Mouse (Mus musculus): ENCODE measurements around the gene Ube2j1. TPM values are rescaled to one million over a fixed set of nuclear protein-coding genes. Genes with fewer than 3 reads are reported as not detected.

Ube2j1 gene
- polyA plus RNA-seq, 1 experiment from 2014 or later, result 30.6 TPM

DNA sequence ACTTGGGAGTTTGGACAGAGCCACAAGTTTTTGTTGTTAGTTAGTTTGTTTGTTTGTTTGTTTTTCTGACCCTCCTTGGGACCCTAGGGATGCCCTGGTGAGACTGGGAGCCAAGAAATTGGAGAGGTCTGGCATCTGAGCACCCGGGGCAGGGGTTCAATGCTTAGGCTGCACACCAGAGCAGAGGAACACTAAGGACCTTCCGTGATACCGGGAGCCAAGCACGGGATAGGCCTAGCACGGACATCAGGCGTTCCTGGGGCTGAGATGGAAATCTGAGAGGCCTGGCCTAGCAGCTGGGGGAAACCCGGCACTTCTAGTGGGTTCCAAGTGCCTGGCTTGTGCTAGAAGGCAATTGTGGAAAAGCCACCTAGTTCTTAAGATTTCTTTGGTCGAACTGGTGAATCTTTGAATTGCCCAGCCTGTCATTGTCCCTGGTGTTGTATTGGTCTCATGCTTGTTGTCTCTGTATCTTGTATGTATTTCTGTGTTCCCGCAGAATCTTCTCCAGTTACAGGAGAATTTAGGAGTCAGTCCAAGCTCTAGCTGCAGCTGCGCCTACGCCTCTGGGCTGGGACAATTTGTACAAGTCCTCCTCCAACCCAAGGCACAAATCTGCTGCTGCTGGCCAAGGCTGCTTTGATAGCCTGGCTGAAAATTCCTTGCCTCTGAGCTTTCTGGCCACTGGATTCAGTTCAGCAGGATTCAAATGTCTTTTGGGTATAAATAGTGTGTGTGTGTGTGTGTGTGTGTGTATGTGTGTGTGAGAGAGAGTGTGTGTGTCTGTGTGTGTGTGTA is 26.9 kb downstream of the Ube2j1 start:
- Histone ChIP-seq H3K27ac (ENCODE audit: poor library complexity, severe bottlenecking) (no peak overlapping the region), H3K36me3 (no peaks in the 10 kb centered on the region), H3K4me1 (replicated peaks) (peaks cover 9% of the 10 kb centered on the region; the same call in 1 of the 2 replicates), H3K9ac (no peak overlapping the region), H3K4me2 (no peak overlapping the region), H3K27me3 (replicated peaks) (no peaks in the 10 kb centered on the region; the same call in 1 of the 2 replicates), H3K4me3 (no peak overlapping the region), H3K9me3 (replicated peaks) (no peaks in the 10 kb centered on the region)
- no peak for ATAC-seq (ENCODE audit: insufficient number of reproducible peaks, low FRiP score)
- 55% methylated on average over 11 of the region's 11 CpGs for WGBS

DNA sequence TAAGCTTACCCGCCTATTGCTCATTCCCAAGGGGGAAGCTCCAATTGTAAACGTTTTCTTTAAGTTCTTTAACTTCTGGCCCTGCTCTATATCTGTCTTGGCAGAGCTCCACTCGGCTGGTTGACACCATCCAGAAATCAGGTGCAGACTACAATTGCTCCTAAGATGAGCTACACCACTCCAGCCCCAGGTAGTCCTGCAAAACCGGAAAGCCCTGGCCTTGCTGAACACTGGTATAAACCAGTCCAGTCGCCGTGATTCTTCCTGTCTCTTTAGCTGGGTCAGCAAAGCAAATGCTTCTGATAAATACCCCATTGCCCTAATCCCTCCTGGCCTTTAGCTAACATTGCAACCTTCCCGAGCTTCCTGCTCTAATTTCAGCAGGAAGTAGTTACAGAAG is 29.9 kb downstream of the Ube2j1 start:
- Histone ChIP-seq H3K27me3 (replicated peaks) (no peaks in the 10 kb centered on the region; the same call in 1 of the 2 replicates), H3K4me2 (no peak overlapping the region)

DNA sequence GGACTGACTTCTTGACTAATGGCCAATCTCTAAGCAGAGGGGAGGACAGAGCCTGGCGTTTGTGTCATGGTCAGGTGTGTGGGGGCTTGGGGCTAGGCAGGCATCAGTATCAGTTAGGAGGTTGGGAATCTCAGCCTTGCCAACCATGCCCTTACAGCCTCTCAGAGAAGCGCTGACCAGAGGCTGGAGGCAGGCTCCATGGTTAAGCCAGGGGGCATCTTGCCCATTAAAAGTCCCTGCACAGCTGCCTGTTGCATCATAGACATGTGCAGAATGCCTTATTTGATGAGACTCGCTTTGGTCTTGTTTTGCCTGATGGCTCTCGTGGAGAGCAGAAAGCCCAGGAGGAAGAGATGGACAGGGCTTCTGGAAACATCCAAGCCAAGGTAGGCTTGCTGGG is 31.8 kb downstream of the Ube2j1 start, which contains the start of gene Gabrr2:
Gabrr2 (plus strand) TSS at position 19 of the 400 bp plus-strand sequence.
- Histone ChIP-seq H3K9ac (no peak within 1 kb of the TSS), H3K4me1 (replicated peaks) (peaks cover 18% of the 10 kb centered on the region), H3K27me3 (replicated peaks) (no peaks in the 10 kb centered on the region; the same call in 1 of the 2 replicates), H3K4me3 (no peak within 1 kb of the TSS), H3K36me3 (no peaks in the 10 kb centered on the region), H3K4me2 (no peak within 1 kb of the TSS), H3K9me3 (replicated peaks) (no peaks in the 10 kb centered on the region), H3K27ac (ENCODE audit: poor library complexity, severe bottlenecking) (no peak within 1 kb of the TSS)
- no peak for ATAC-seq (ENCODE audit: insufficient number of reproducible peaks, low FRiP score)
- WGBS, result 76% methylated on average over 4 of the region's 4 CpGs

More for the DNA sequence above, 29.9 kb downstream of the Ube2j1 start:
- Histone ChIP-seq H3K4me1 (replicated peaks) (peaks cover 14% of the 10 kb centered on the region), H3K36me3 (no peaks in the 10 kb centered on the region), H3K9me3 (replicated peaks) (no peaks in the 10 kb centered on the region), H3K4me3 (no peak overlapping the region), H3K9ac (no peak overlapping the region), H3K27ac (ENCODE audit: poor library complexity, severe bottlenecking) (no peak overlapping the region)
- no peak for ATAC-seq (ENCODE audit: insufficient number of reproducible peaks, low FRiP score)
- WGBS, result 33% methylated on average over 7 of the region's 7 CpGs

DNA sequence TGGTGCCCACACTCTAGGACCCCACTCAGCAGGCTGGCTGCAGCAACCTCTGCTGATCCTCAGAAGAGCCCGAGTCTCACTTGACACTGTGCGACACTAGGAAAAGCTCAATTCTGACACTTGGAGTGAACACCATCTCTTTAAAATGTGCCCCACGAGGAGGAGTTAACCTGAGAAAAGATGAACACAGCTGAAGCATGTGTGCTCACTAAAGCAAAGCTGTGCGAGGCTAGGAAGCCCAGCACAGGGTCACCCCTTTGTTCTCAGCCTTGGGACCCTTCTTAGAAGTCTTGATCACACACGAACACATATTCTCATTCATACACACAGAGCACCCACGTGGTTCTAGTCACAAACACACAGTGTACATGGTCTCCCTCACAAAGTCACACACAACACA is 33.8 kb downstream of the Ube2j1 start:
- WGBS, result 73% methylated on average over 6 of the region's 6 CpGs
- no peak for ATAC-seq (ENCODE audit: insufficient number of reproducible peaks, low FRiP score)
- H3K27me3 ChIP-seq (replicated peaks), result no peaks in the 10 kb centered on the region; the same call in 1 of the 2 replicates

DNA sequence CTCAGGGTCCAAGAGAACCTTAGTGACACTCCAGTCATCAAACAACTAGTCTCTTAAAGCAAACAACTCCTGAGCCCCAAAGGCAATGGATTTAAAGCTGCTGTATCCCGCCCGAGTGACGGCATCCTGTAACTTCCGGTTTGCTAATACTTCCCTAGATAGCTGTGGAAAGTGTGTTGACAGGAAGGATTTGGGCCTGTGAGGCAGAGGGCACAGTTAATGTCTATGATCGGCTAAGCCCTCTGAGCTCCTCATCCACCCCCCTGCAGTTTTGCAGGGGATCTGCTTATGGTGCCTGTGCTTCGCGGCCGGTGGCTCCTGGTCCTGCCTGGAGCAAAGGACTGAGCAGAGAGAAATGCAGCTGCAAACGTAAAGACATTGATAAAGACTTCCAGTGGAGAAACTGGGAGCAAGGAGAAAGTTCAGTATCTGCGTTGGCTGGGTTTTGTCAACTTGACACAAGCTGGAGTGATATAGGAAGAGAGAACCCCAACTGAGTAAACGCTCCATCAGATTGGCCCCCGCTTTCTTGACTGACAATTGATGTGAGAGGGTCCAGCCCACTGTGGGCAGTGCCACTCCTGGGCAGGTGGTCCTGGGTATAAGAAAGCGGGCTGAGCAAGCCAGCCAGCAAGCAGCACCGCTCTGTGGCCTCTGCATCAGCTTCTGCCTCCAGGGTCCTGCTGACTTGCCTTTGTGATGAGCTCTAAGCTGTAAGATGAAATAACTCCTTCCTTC is 35.2 kb downstream of the Ube2j1 start:
- Histone ChIP-seq H3K4me3 (peak overlapping the region; percentile 23), H3K9me3 (replicated peaks) (no peaks in the 10 kb centered on the region), H3K4me1 (replicated peaks) (peaks cover 12% of the 10 kb centered on the region), H3K4me2 (peak overlapping the region; percentile 63), H3K9ac (0 out of 2 replicates have a peak overlapping the region, but pooled peaks have one; percentile 32), H3K27ac (ENCODE audit: poor library complexity, severe bottlenecking) (no peak overlapping the region), H3K36me3 (no peaks in the 10 kb centered on the region), H3K27me3 (replicated peaks) (no peaks in the 10 kb centered on the region; the same call in 1 of the 2 replicates)
- 19% methylated on average over 14 of the region's 14 CpGs for WGBS
- ATAC-seq (ENCODE audit: insufficient number of reproducible peaks, low FRiP score), result peak; percentile 38

More for the DNA sequence above, 33.8 kb downstream of the Ube2j1 start:
- Histone ChIP-seq H3K27ac (ENCODE audit: poor library complexity, severe bottlenecking) (no peak overlapping the region), H3K9me3 (replicated peaks) (no peaks in the 10 kb centered on the region), H3K4me1 (replicated peaks) (peaks cover 18% of the 10 kb centered on the region), H3K4me3 (no peak overlapping the region), H3K36me3 (no peaks in the 10 kb centered on the region), H3K9ac (no peak overlapping the region), H3K4me2 (no peak overlapping the region)

DNA sequence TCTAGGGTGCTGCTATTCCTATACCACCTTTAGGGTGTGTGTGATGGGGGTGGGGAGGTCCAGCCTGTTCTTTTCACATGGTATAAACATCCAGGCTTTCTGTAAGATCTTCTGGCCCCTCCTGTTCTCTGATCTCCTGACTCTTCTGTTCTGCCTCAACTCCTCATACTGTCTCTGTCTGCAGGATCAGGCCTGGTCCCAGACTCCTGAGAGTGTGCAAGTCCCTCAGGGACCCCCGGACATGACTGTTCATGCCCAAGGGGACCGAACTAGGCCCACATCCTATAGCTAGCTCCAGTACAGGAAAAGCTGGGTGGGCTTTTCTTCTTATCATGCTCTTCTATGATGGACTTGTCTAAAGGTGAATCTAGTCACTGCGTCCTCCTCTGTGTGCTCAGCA is 36.1 kb downstream of the Ube2j1 start:
- no peak overlapping the region for H3K4me3 ChIP-seq
- no peaks in the 10 kb centered on the region; the same call in 1 of the 2 replicates for H3K27me3 ChIP-seq (replicated peaks)
- no peak overlapping the region for H3K27ac ChIP-seq (ENCODE audit: poor library complexity, severe bottlenecking)
- H3K9ac ChIP-seq, result no peak overlapping the region
- no peak overlapping the region for H3K4me2 ChIP-seq
- no peaks in the 10 kb centered on the region for H3K36me3 ChIP-seq
- H3K4me1 ChIP-seq (replicated peaks), result peaks cover 13% of the 10 kb centered on the region
- WGBS, result 88% methylated on average over 3 of the region's 3 CpGs
- ATAC-seq (ENCODE audit: insufficient number of reproducible peaks, low FRiP score), result no peak
- no peaks in the 10 kb centered on the region for H3K9me3 ChIP-seq (replicated peaks)

DNA sequence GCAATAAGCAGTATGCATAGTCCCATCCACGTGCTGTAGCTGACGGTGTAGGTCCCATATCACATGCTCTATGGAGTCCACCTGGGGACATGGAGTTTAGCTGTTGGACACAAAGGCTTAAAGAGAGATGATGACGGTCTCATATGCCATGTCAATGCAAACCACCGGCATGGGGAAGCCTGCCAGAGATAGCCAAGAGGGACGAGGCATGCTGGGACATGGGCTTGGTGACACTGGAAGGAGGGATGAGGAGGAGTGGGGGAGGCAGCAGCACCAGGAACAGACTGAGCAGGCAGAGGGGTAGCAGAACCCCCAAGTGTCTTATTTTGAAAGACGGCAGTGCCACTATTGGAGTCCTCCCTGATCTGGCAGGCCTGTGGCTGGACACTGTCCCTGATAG is 36.6 kb downstream of the Ube2j1 start:
- ATAC-seq (ENCODE audit: insufficient number of reproducible peaks, low FRiP score), result no peak
- WGBS, result 80% methylated on average over 6 of the region's 6 CpGs

DNA sequence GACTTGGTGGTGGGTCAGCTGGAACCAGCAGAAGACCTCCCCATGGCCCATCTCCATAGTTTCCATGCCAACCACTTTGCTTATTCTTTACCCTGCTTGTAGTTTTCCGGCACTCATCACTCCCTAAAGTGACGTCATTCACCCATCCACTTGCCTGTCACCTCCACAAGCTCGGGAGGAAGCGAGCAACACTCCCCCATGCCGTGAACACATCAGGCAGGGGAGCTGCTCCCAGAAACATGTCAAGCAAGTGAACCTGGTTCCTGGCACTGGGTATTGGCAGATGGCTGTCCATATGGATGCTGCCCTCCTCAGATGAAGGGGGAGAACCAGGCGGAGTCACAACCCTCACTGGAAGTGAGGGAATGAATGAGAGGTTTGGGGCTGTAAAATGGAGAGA is 37.7 kb downstream of the Ube2j1 start:
- H3K27ac ChIP-seq (ENCODE audit: poor library complexity, severe bottlenecking), result no peak overlapping the region
- no peak overlapping the region for H3K9ac ChIP-seq
- H3K9me3 ChIP-seq (replicated peaks), result no peaks in the 10 kb centered on the region
- no peak for ATAC-seq (ENCODE audit: insufficient number of reproducible peaks, low FRiP score)
- H3K27me3 ChIP-seq (replicated peaks), result no peaks in the 10 kb centered on the region
- 49% methylated on average over 6 of the region's 6 CpGs for WGBS
- H3K4me3 ChIP-seq, result no peak overlapping the region
- no peaks in the 10 kb centered on the region for H3K36me3 ChIP-seq
- no peak overlapping the region for H3K4me2 ChIP-seq
- peaks cover 20% of the 10 kb centered on the region for H3K4me1 ChIP-seq (replicated peaks)

More for the DNA sequence above, 36.6 kb downstream of the Ube2j1 start:
- H3K9ac ChIP-seq, result no peak overlapping the region
- H3K36me3 ChIP-seq, result no peaks in the 10 kb centered on the region
- no peak overlapping the region for H3K27ac ChIP-seq (ENCODE audit: poor library complexity, severe bottlenecking)
- no peak overlapping the region for H3K4me3 ChIP-seq
- H3K4me2 ChIP-seq, result no peak overlapping the region
- H3K27me3 ChIP-seq (replicated peaks), result no peaks in the 10 kb centered on the region; the same call in 1 of the 2 replicates
- peaks cover 18% of the 10 kb centered on the region for H3K4me1 ChIP-seq (replicated peaks)
- H3K9me3 ChIP-seq (replicated peaks), result no peaks in the 10 kb centered on the region

DNA sequence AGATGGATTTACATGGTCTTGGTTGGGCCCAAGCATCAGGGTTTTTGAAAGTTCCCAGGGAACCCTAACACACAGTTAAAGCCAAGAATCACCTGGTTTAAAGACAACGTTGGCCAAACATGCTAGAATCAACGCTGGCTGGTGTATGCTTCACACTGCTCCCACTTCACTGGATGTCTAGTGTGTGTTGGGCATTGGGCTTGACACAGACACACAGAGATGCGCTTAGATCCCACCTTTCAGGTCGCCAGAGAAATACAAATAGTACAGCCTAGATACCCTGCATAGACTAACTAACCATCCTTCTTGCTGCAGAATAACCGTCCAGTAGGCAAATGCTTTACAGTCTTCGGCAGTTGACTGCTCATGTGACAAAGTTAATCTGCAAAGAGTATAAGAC is 39.1 kb downstream of the Ube2j1 start:
- Histone ChIP-seq H3K9ac (no peak overlapping the region), H3K4me3 (no peak overlapping the region)
- WGBS, result 88% methylated on average over 6 of the region's 6 CpGs

DNA sequence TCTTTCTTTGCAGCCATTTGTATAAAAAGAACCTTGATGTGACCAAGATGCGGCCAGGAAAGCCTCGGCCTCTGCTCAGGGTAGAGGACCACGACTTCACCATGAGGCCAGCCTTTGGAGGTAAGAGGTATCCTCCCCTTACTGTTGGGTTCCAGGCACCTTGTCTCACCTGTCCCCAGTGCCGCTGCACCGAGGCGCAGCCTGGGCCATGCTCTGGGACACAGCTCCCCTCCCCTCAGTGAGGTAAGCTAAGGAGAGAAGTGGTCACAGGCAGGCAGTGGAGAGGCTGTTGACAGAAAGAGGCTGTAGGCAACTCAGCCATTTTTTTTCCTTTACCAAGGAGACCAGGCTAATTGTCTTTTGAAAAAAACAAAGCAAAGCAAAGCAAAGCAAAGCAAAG is 40.1 kb downstream of the Ube2j1 start:
- Histone ChIP-seq H3K27ac (ENCODE audit: poor library complexity, severe bottlenecking) (no peak overlapping the region), H3K4me2 (no peak overlapping the region), H3K4me3 (no peak overlapping the region), H3K9me3 (replicated peaks) (no peaks in the 10 kb centered on the region), H3K4me1 (replicated peaks) (peaks cover 14% of the 10 kb centered on the region), H3K27me3 (replicated peaks) (no peaks in the 10 kb centered on the region), H3K36me3 (no peaks in the 10 kb centered on the region), H3K9ac (no peak overlapping the region)
- ATAC-seq (ENCODE audit: insufficient number of reproducible peaks, low FRiP score), result no peak
- WGBS, result 73% methylated on average over 6 of the region's 6 CpGs

More for the DNA sequence above, 39.1 kb downstream of the Ube2j1 start:
- Histone ChIP-seq H3K27me3 (replicated peaks) (no peaks in the 10 kb centered on the region), H3K9me3 (replicated peaks) (no peaks in the 10 kb centered on the region), H3K4me2 (no peak overlapping the region), H3K27ac (ENCODE audit: poor library complexity, severe bottlenecking) (no peak overlapping the region), H3K4me1 (replicated peaks) (peaks cover 20% of the 10 kb centered on the region), H3K36me3 (no peaks in the 10 kb centered on the region)
- ATAC-seq (ENCODE audit: insufficient number of reproducible peaks, low FRiP score), result no peak

DNA sequence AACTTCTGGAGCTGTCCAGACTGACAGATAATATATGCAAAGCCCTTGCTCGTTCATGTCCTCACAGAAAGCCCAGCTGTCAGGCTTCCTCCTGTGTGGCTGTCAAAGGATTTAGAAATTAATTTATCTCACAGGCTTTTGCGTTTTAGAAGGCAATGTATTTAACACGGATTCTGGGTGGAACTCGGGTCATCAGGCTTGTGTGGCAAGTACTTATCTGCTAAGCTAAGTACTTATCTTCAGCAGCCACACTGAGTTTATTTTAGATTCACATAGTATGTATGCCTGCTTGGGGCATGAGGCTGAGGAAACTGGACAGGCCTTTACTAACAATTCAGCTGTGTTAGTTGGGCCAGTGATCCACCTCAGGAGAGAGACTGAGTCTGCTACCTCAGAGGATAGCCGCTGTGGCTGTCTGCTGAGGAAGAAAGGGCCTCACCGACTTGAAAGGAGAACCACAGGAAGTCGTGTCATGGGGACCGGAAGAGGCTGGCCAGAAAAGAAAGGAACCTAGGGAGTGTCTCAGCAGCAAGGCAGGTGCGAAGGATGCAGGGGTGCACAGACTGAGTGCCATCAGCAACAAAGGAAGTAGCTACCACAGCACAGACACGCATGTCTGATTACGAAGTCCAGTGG is 41.4 kb downstream of the Ube2j1 start:
- no peak overlapping the region for H3K4me2 ChIP-seq
- no peak overlapping the region for H3K4me3 ChIP-seq
- H3K4me1 ChIP-seq (replicated peaks), result peaks cover 9% of the 10 kb centered on the region
- H3K36me3 ChIP-seq, result no peaks in the 10 kb centered on the region
- H3K9me3 ChIP-seq (replicated peaks), result no peaks in the 10 kb centered on the region
- no peak overlapping the region for H3K27ac ChIP-seq (ENCODE audit: poor library complexity, severe bottlenecking)
- no peak overlapping the region for H3K9ac ChIP-seq
- ATAC-seq (ENCODE audit: insufficient number of reproducible peaks, low FRiP score), result no peak
- H3K27me3 ChIP-seq (replicated peaks), result no peaks in the 10 kb centered on the region
- WGBS, result 40% methylated on average over 11 of the region's 11 CpGs
